Mouse (Mus musculus): ENCODE data around the gene Camsap1. TPM values are rescaled to one million over a fixed set of nuclear protein-coding genes. Genes with fewer than 3 reads are reported as not detected.
A peak's percentile ranks its signal among the peaks of the same experiment; 100 is the strongest.

Camsap1 gene
- 10 to 100 TPM; 34.3 to 34.9 TPM for total RNA-seq (2021)
- long read RNA-seq, experiment 1, partial matches to known transcripts: 5 of 8 reads
- long read RNA-seq, experiment 1, other reads (novel, unspliced or antisense): 3 of 8 reads
- long read RNA-seq, experiment 2, full-length matches to known transcripts: 1 of 11 reads
- long read RNA-seq, experiment 2, partial matches to known transcripts: 1 of 11 reads
- long read RNA-seq, experiment 2, other reads (novel, unspliced or antisense): 9 of 11 reads

DNA sequence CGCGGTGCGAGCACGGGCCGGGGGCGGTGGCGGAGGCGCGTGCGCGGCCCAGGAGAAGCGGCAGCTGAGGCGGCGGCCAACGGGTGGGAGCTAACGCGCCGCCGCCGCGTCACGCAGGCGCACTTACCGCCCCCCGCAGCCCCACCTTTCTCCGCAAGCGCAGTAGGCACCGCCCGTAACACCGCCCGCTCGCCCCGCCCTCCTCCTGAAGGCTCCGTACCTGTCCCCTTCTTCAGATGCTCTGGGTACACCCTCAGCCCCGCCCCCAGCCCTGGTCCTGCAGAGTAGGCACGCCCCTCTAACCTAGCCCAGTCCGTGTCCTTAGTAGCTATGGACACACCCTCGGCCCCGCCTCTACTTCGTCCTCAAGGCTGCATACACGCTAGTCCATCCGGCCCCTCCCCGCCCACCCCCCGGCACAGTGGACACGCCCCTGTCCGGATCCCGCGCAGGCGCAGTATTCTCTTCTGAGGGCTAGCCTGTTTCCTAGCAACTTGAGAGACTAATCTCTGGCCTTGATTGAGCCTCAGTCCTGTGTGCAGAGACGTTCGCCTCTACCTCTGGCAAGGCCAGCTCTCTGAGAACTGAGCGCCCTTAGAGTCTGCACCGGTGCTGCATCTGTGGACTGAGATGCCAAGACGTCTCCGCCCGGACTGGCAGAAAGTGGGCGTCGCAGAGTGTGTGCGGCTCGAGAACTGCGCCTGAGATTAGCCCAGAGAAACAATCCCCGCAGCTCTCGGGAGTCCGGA is at the start of gene Camsap1:
Gene Camsap1 (minus strand): TSS at position 124 of the 749 bp plus-strand sequence.
- intact Hi-C loops (cut with DNase I): no loop called here
- DNase-seq: peak; percentile 98 to 100

DNA sequence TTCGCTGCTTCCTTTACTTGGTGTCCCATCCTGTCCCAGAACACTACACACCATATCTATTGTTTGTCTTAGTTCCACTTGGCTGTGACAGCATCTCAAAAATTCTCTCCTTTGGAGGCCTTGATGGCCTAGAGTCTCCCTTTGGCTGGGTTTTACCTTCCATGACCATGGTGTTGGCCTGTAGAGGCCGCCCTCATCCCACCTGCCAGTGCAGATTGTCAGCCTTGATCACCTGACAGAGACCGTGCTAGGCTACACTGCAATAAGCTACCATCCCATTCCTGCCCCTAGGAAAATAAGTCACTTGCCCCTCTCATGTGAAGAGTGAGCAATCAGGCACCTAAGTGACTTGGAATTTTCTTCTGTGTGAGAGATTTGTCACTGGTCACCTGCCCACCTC is 47.2 kb upstream of the Camsap1 start:
- intact Hi-C loops (cut with DNase I): no loop called here
- no peak for DNase-seq

DNA sequence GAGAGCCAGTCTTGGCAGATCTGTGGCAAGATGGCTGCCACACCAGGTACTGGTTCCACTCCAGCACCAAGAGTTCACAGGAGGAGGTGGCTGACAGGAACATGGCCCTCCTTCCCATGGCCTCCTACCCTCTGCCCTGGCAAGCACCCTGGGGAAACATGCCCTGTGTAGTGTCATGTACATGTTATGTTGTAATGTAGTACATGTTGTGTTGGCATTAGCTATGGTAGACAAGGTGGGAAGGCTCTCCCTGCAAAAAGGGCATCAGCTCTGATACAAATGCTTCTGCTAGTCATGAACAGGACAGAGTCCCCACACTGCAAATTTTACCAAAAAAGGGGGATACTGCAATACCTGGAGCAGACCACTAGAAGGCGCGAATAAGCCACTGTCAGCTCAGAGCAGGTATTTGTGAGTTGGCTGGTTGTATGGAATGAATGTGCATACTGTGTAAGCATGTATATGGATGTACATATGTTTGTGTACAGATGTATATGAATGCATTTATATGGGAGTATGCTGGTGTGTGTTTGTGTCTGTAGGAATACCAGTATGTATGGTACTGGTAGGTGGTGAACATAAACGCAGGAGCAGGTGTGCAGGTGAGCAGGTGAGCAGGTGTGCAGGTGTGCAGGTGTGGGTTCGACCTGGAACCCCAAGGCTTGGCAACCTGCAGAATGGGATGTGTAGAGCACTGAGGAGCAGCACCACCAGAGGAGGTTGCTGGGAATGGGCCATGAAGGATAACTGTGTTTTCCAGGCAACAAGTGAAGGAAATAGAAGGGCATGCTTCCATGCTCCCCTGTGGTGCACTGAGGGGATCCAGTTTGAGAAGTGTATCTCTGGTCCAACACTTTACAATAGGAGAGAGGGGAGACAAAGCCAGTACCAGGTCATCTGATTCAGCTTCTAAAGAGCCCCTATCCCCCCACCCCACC is 41.3 kb upstream of the Camsap1 start:
- intact Hi-C loops (cut with DNase I): loop anchor here (2.0 to 10.0 kb wide), 3 partner anchors 118 to 213 kb away; partner anchors contain the start of genes Qsox2 and Sohlh1
- DNase-seq: no peak

DNA sequence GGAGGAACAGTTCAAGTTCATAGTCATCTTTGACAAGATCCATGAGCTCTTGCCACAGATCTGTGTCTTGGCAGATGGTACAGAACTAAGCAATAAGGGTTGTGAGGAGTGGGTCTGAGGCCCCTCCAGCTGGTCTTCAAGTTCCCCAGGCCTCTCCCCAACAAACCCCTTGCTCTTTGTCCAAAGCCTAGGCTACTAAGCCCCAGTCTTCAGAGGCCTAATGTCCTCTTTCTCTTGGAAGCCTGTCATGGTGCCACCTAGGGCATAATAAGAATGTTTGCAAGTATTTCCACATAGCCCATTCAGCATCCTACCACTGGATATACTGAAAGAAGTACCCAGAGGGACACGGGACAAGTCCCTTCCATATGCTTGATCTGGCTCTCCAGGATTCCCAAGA is 39.5 kb upstream of the Camsap1 start:
- no peak for DNase-seq
- intact Hi-C loops (cut with DNase I): loop anchor here (5.0 to 10.0 kb wide), 2 partner anchors 178 to 215 kb away; partner anchors contain the start of genes Qsox2 and Sohlh1

DNA sequence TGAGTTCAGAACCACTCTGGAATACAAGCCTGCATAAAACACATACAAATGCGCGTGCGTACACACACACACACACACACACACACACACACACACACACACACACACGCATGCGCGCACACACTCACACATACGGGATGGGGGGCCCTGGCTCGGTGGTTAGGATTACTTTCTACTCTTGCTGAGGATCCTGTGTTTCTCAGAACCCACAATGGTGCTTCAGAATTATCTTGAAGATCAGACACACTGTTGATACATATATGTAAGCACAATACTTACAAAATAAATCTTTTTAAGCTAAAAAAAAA is 39.1 kb upstream of the Camsap1 start:
- DNase-seq: no peak
- intact Hi-C loops (cut with DNase I): loop anchor here (5.0 to 10.0 kb wide), 2 partner anchors 177 to 215 kb away; partner anchors contain the start of genes Qsox2 and Sohlh1

DNA sequence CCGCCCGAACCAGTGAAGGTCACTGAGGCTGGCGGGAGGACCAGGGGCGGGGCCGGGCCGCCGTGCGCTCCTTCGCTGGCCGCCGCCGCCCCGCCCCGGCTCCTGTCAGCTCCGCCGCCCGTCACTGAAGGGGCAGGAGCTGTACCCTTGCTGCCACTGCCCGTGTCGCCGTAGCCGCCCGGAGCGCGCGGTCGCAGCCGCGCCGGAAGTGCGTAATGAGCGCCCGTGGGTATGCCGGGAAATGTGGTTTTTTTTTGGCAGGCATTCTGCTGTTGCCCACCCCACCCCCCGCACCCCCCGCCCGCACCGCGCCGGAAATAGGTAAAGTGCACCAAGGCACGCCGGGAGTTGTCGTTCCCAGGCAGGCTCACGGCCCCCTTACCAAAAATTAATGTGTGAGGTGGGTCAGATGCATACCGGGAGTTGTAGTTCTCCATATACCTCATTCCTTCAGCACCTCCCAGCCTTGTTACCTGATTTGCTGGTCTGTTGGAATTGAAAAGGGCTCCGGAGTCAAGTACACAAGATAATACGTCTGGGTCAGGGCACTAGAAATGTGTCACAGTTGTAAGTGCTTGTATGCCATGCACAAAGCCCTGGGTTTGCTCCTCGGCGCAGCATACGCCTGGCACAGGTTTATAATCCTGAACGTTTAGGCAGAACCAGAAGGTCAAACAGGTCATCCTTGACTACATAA is 38.6 kb upstream of the Camsap1 start, which contains the start of gene Ubac1:
Gene Ubac1 (minus strand): TSS at position 187 of the 697 bp plus-strand sequence.
- peak; percentile 82 to 85 for DNase-seq
- intact Hi-C loops (cut with DNase I): loop anchor here (2.0 to 10.0 kb wide), 3 partner anchors 43 to 216 kb away; partner anchors contain the start of genes Qsox2 and Sohlh1

DNA sequence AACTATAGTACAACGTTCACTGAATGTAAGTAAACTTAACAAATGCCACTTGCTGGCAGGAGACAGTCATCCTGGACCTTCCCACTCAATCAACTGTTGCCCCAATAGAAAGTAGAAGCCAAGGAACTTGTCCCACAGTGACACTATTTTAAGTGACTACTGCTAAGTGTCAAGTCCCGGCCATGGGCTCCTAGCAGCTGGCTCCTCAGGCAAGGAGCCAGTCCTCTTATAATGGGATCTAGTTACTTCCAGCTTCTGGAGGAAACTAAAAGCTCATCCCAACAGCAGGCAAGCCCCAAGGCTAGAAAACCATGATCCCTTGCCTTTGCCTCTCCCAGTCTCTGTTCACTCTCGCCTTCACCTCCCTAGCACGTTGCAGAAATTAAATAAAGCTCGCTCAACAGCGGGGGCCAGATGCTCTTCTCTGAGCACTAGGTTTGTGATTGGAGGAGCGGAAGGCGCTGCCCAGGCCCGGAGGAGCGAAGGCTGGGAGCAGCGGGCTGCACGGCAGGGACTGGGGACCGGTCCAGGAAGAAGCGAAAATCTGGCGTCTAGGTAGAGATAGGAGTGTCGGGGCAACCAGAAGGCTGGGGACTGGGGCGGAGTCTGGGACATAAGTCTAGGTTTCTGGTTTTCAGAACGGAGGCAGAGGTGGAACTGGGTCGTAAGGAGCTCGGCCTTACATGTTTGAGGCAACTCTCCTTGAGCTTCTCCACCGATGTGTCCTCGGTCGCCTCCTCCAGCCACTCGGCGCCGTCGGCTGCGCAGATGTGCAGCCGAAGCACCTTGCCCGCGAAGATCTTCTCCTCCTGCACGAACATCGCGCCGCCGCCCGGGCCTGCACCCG is 37.9 kb upstream of the Camsap1 start:
- intact Hi-C loops (cut with DNase I): loop anchor here (2.0 to 10.0 kb wide), 3 partner anchors 42 to 216 kb away; partner anchors contain the start of genes Qsox2 and Sohlh1
- DNase-seq: peak in 1 of 2 experiments; percentile 38

DNA sequence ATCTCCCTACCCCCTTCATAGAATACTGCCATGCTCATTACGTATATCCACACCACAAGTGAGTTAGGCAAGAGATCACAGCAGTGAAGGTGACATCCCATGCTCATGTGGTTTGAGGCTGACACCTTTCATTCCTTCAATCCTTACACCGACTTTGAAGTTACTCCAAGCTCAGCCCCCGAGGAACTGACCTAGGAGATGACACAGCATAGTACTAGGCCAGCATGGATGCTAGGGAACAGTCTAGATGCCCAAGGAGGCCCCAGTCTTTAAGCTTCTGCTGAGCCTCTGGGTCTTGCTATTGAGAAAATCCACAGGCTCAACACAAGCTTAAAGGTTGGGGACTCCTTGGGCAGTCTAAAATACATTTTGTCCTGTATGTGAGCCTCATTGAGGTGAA is 36.8 kb upstream of the Camsap1 start:
- DNase-seq: no peak
- intact Hi-C loops (cut with DNase I): loop anchor here (2.0 to 10.0 kb wide), 3 partner anchors 41 to 217 kb away; partner anchors contain the start of genes Qsox2 and Sohlh1

DNA sequence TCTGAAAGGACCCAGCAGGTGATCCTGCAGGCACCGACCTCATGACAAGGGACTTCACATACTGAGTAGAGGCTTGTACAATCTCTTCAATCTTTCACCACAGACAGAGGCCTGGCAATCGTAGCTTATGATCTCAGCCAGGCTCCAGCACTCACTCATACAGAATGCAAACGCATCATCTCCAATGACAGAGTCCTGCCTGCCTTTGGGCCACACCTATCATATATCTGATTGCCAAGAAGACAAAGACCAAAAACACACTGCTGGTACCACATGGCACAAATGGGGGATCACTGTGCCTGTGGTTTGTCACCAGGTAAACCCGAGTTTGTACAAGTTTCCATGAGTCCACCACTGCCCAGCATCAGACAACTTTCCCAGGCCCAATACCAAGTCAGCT is 34.2 kb upstream of the Camsap1 start:
- no peak for DNase-seq
- intact Hi-C loops (cut with DNase I): no loop called here

DNA sequence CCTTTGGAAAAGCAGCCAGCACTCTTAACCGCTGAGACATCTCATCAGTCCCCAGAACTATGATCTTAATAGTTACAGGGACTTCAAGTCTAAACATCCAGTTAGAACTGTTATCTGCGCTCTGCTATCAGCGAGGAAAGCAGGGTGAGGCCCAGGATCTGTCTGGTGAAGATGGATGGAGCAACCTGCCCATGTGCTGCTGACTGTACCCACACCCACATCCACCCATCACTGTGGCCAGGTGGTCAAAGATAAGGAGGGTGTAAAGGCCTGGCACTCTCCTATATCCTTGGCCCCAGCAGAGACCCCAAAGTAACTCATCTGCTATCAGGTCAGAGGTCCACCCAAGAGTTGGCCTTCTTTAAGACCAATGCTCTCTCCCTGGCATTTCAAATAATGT is 30.6 kb upstream of the Camsap1 start:
- intact Hi-C loops (cut with DNase I): loop anchor here (5.0 kb wide), 1 partner anchor 71 kb away; no protein-coding TSS in a partner anchor
- DNase-seq: no peak

DNA sequence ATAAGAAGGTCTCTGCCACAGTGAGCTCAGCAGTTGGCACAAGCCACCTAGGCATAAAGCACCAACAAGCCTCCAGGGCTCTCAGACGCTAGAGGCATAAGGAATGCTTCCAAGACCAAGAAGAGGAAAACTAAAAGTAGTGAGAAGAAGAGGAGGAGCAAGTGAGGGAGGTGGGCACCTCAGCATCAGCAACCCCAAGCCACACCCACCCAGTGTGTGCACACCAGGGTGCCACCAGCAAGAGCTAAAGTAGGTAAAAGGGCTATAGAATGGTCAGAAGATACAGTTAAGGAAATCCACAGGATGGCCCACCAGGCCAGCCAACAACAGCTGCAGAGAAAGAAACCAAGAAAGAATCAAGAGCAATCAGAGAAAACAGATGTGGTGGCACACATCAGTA is 28.3 kb upstream of the Camsap1 start:
- intact Hi-C loops (cut with DNase I): loop anchor here (5.0 kb wide), 1 partner anchor 69 kb away; no protein-coding TSS in a partner anchor

DNA sequence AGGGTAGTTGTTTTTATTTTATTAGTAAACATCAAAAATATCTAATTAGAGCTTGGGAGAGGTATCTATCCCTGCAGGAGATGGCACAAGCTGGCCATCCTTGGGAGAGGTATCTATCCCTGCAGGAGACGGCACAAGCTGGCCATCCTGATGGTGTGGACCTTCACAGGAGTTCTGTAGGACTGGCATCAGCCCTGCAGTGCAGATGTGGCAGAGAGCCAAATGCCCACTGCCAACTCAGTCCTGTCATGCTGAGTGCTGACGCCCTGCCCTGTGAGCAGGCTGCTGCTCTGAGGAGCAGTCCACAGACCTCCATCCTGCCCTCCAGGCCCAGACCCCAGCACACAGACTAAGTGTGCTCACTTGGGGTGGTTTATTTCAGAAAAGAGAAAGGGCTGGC is 18.9 kb upstream of the Camsap1 start:
- intact Hi-C loops (cut with DNase I): no loop called here
- no peak for DNase-seq

More for the DNA sequence above, 28.3 kb upstream of the Camsap1 start:
- DNase-seq: no peak

DNA sequence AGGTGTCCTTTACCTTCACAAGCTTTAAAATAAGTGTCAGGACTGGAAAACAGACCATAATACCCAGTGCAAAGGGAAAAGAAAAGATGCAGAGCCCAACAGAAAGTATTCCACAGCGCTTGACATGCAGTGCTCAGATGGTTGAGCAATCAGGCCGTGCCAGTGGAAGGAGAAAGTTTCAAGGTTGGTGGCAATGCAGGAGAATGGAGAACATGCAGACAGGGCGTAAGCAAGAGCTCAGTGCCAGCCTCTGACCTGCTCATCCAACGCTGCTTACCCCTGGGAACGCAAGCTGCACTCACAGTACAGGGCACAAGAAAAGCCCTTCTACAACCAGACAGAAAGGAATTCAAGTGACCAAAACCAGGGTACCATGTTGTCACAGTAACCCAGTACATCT is 18.1 kb upstream of the Camsap1 start:
- intact Hi-C loops (cut with DNase I): no loop called here
- no peak for DNase-seq

DNA sequence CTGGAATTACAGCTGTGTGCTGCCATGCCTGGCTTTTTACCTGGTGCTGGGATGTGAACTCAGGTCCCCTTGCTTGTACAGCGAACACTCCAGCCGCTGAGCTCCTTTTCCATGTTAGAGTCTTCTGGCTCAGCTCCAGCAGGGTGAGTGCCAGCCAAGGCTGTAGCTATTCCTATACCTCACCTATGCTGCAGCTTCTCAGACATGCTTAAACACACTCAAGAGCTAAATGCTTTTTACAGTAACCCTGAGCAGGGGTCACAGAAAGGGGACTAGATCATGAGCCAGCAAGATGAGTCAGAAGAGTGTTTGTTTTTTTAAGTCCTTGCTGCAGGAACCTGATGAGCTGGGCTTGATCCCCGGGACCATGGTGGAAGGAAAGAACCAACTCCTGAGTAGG is 14.6 kb upstream of the Camsap1 start:
- intact Hi-C loops (cut with DNase I): no loop called here
- DNase-seq: no peak

DNA sequence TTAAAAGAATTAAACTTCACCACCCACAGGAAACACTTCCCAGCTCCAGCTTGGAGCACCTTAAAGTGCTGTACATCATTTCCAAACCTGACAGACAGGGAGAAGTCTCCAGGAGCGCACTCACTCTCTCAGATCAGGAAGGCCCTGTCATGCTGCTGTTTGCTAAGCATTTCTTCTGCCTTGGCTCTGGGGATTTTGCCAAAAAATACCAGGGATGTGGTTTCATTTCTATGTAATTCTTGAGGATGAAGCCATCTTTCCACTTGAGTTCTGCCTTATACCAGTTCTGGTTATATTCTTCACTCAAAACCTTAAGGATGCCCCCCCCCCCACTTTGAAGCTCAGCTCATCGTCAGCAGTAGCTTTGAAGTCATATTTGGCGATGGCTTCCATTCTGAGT is 11.7 kb upstream of the Camsap1 start:
- DNase-seq: no peak
- intact Hi-C loops (cut with DNase I): no loop called here

DNA sequence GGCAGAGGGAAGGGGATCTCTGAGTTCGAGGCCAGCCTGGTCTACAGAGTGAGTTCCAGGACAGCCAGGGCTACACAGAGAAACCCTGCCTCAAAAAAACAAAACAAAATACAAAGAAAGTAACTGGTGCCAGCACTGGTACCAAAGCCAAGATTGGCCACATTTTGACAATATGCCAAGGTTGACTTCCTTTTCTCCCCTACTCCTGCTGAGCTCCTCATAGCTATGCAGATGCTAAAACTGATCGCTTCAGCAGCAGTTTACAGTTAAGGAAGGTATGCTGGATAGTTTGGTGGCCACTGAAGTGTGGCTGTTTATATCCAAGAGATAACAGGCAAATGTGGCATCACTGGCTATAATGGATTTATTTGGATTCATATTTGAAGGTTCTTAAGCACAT is 9.2 kb upstream of the Camsap1 start:
- no peak for DNase-seq
- intact Hi-C loops (cut with DNase I): no loop called here

DNA sequence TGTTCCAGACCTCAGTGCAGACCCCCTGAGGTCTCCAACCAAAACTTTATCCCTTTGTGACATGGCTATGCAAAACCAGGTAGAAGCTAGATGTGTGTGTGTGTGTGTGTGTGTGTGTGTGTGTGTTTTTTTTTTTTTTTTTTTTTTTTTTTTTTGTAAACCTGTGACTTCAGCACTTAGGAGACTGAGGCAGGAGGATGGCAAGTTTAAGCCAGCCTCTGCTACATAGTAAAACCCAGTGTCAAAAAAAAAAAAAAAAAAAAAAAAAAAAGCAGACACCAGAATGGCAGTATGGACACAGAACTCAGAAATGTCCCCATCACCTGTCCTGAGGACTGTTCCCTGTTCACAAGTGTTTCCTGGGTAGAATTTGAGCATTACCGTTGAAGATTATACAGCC is 6.6 kb upstream of the Camsap1 start:
- intact Hi-C loops (cut with DNase I): no loop called here
- no peak for DNase-seq

DNA sequence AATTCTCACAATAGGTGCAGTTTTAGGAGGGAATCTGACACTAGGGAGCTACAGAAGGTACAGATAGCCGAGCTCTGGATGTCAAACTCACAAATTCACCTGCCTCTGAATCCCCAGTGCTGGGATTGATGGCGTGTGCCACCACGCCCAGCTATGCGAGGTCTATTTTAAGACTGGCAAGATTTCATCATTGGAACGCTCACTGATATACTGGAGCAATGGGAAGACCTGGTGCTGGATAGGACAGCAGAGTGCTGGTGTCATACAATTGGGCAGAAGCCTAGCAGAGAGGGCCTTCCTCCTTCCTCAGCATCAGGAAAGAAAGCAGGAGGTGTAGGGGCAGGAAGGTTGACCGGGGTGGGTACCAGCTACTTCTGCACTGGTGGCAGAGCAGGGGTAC is 4.7 kb upstream of the Camsap1 start:
- DNase-seq: no peak
- intact Hi-C loops (cut with DNase I): no loop called here

DNA sequence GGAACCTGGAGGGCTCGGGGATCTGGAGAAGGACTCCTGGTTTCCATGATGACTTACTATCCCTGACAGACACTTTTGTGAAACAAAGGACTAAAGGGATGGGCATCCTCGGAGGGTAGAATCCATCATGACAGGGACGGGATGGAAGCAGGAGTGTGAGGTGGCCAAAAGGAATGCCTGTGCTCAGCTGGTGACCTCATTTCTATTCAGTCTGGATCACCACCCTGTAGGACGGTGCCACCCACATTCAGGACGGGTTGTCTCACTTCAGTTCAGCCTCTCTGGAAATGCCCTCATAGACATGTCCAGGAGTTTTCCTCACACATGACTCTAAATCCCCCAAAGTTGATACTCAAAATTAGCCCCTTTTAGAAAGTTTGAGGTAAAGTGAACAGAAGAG is 3.5 kb upstream of the Camsap1 start:
- intact Hi-C loops (cut with DNase I): no loop called here
- no peak for DNase-seq
